Mouse (Mus musculus): ENCODE data around the gene Srp14.

DNA sequence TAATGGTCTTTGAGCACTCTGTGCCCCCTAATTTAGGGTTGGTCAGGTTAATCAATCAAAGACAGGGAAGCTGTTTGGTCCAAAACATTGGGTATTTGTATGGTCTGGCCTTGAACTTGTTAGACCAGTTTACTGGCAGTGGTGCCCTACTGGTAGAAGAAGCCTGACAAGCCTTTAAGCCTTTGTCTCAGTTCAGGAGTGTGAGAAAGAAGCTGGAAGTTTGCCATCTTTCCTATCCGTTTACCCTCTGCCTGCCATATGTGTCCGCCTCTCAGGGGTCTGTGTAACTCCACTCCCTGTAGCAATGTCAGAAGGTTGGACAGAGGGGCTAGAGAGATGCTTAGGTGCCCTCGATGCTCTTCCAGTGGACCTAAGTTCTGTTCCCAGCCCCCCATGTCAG, 15.1 kb downstream of the Srp14 start:
- no peak for TF ChIP-seq EP300 (IDR thresholded peaks at IDR 0.05; ENCODE audit: low read depth)
- no peak for TF ChIP-seq CTCF (IDR thresholded peaks at IDR 0.05; ENCODE audit: low read depth)
